Mouse (Mus musculus): ENCODE results near the gene Ado. TPM values are rescaled to one million over a fixed set of nuclear protein-coding genes. Genes with fewer than 3 reads are reported as not detected.

Ado gene
- polyA plus RNA-seq (2014; fragmentation: Illumina TruSeq; extraction: RNeasy Lipid Tissue Mini Kit (QIAGEN cat#74804); ENCODE audit: low read depth, low replicate concordance), result 23.4 TPM

DNA sequence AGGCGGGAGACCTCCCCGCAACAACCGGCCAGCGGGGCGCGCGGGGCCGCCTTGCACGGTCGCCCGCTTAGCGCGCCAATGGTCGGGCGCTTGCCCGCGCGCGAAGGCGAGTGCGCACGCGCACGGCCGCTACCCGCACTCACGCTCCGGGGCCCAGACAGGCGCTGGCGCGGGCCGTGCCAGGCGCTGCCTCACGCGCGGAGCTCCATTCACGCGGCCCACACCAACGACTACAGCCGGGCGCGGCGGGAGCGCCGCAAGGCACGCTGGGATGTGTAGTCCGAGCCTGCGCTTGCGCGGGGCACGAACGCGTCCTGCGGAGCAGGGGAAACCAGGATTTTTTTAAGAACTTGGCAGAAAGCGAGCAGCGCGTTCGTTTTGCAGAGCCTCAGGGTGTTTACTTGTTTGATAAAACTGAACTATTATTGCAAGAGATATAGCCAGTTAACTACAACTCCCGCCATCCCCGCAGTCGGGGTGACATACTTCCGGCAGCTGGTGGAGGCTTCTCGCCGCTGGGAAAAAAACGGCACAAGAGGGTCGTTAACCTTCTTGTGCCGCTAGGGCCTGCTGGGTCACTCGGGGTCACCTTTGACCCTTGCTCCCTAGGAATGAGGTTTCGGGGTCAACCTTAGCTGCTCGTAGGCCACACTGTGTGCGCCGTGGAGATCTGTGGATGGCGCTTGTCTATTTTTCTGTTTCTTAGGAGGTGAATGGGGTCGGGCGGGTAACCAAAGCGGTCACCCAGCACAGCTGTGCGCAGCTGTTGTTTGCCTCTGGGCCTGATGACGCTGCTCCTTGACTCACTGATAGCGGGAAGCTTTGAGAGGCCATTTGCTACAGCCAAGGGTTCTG lies at the start of gene Ado:
Gene Ado (minus strand): TSS at position 79 of the 855 bp plus-strand sequence.

GRCm38 (mm10) chr10:67535256-67535655 lies 13.5 kb downstream of the Ado start, which contains the start of gene Egr2:
Gene Egr2 (plus strand): TSS chr10:67535475.

Other genes starting within 250 kb of the Ado start
- gene Egr2, start 13.5 kb downstream of the Ado start, polyA plus RNA-seq (2014; fragmentation: Illumina TruSeq; extraction: RNeasy Lipid Tissue Mini Kit (QIAGEN cat#74804); ENCODE audit: low read depth, low replicate concordance), result 0.57 TPM